In genomic region chr19:29253728-29254127, GRCm38 (mm10) we compare ENCODE assay signal across 8 mouse cellular contexts. TPM values are rescaled to one million over a fixed set of nuclear protein-coding genes. Genes with fewer than 3 reads are reported as not detected.
DNase-seq lines count a peak whose midpoint lies in the region; ATAC-seq and TF ChIP-seq lines count a peak whose summit lies in the region.

No protein-coding gene starts in this region.

- no peaks in the 10 kb centered on the region for H3K27me3 ChIP-seq in heart, embryonic 13.5 days (replicated peaks)
- no peaks in the 10 kb centered on the region for H3K27me3 ChIP-seq in kidney, postnatal 0 days (ENCODE audit: insufficient read depth, low read length)
- H3K27me3 ChIP-seq in liver, embryonic 11.5 days (replicated peaks; ENCODE audit: control insufficient read depth, insufficient read depth, low read length): no peaks in the 10 kb centered on the region
- H3K27me3 ChIP-seq in myocyte (ENCODE audit: control insufficient read depth, insufficient read depth, insufficient read length): no peaks in the 10 kb centered on the region

- ATAC-seq in CD4-positive, CD25-positive, alpha-beta regulatory T cell, adult 4 months: peak; percentile 53
- peak; percentile 25; the same call in 1 of the 2 replicates for ATAC-seq in heart, embryonic 13.5 days (ENCODE audit: extremely low read depth, insufficient number of reproducible peaks, low FRiP score, low TSS enrichment)
- 0 out of 2 replicates have a peak, but pooled peaks have one; percentile 43 for ATAC-seq in kidney, postnatal 0 days (replicated peaks; ENCODE audit: low FRiP score, low read depth)
- ATAC-seq in liver, embryonic 11.5 days (replicated peaks; ENCODE audit: low FRiP score): peak; percentile 70

- H3K9ac ChIP-seq in heart, embryonic 13.5 days: peak overlapping the region; percentile 99
- peak overlapping the region; percentile 94; the same call in 1 of the 2 replicates for H3K9ac ChIP-seq in kidney, postnatal 0 days (ENCODE audit: low read depth, low read length)
- peak overlapping the region; percentile 97 for H3K9ac ChIP-seq in liver, embryonic 11.5 days (ENCODE audit: low read depth, low read length)

- peak; percentile 89 for DNase-seq in c-Kit-negative CD71-positive TER-119-positive erythroid progenitor cells, embryonic 14.5 days (ENCODE audit: low read depth, low spot score)
- peak; percentile 36 for DNase-seq in fat pad, adult 2 months (ENCODE audit: extremely low read depth, low read depth, low spot score)
- DNase-seq in kidney, postnatal 0 days (ENCODE audit: low spot score): peak; percentile 96
- peak; percentile 80 for DNase-seq in liver, embryonic 11.5 days (ENCODE audit: low spot score)
- peak; percentile 90 to 97 for DNase-seq in spleen, postnatal 4 days (ENCODE audit: low spot score in 2 of 2)

- no peak overlapping the region for H3ac ChIP-seq in myocyte (ENCODE audit: control insufficient read depth, insufficient read length)

- no peaks in the 10 kb centered on the region for H3K36me3 ChIP-seq in heart, embryonic 13.5 days
- no peaks in the 10 kb centered on the region for H3K36me3 ChIP-seq in kidney, postnatal 0 days (ENCODE audit: insufficient read depth, low read length)
- H3K36me3 ChIP-seq in liver, embryonic 11.5 days (ENCODE audit: control insufficient read depth, insufficient read depth, low read length): no peaks in the 10 kb centered on the region
- no peaks in the 10 kb centered on the region for H3K36me3 ChIP-seq in myocyte (ENCODE audit: control insufficient read depth, insufficient read depth)

- H3K79me2 ChIP-seq in myocyte (ENCODE audit: control insufficient read depth, insufficient read depth): peaks cover 11% of the 10 kb centered on the region

- H3K27ac ChIP-seq in heart, embryonic 13.5 days (replicated peaks): 0 out of 2 replicates have a peak overlapping the region, but pooled peaks have one; percentile 40
- no peak overlapping the region for H3K27ac ChIP-seq in kidney, postnatal 0 days
- peak overlapping the region; percentile 98 for H3K27ac ChIP-seq in liver, embryonic 11.5 days (ENCODE audit: low read depth, low read length)

- no peak for TF ChIP-seq POLR2A in myocyte (IDR thresholded peaks at IDR 0.05; ENCODE audit: insufficient read length, low read depth)

- WGBS in heart, embryonic 13.5 days: 1% methylated on average over 9 of the region's 9 CpGs
- WGBS in kidney, postnatal 0 days: 4% methylated on average over 9 of the region's 9 CpGs
- 3% methylated on average over 9 of the region's 9 CpGs for WGBS in liver, embryonic 11.5 days

- peak; percentile 100 for TF ChIP-seq CTCF in kidney, postnatal 0 days (IDR thresholded peaks at IDR 0.05; ENCODE audit: low read depth)

- peak overlapping the region; percentile 93 for H3K4me2 ChIP-seq in heart, embryonic 13.5 days
- peak overlapping the region; percentile 67 for H3K4me2 ChIP-seq in kidney, postnatal 0 days (ENCODE audit: low read length)
- peak overlapping the region; percentile 59 for H3K4me2 ChIP-seq in liver, embryonic 11.5 days
- H3K4me2 ChIP-seq in myocyte (ENCODE audit: low read depth): peak overlapping the region; percentile 88

- H3K4me3 ChIP-seq in heart, embryonic 13.5 days: peak overlapping the region; percentile 92
- peak overlapping the region; percentile 93; the same call in 1 of the 2 replicates for H3K4me3 ChIP-seq in kidney, postnatal 0 days (replicated peaks; ENCODE audit: low read depth, low read length)
- H3K4me3 ChIP-seq in liver, embryonic 11.5 days (ENCODE audit: low read depth, low read length): peak overlapping the region; percentile 89
- peak overlapping the region; percentile 60 for H3K4me3 ChIP-seq in myocyte

- peaks cover 48% of the 10 kb centered on the region for H3K4me1 ChIP-seq in heart, embryonic 13.5 days
- peaks cover 12% of the 10 kb centered on the region; the same call in 1 of the 2 replicates for H3K4me1 ChIP-seq in kidney, postnatal 0 days (replicated peaks; ENCODE audit: insufficient read depth, low read length)
- peaks cover 25% of the 10 kb centered on the region for H3K4me1 ChIP-seq in liver, embryonic 11.5 days (replicated peaks; ENCODE audit: control insufficient read depth, insufficient read depth, low read length)

- H3K9me3 ChIP-seq in heart, embryonic 13.5 days: no peaks in the 10 kb centered on the region
- H3K9me3 ChIP-seq in kidney, postnatal 0 days (replicated peaks; ENCODE audit: low read length): no peaks in the 10 kb centered on the region
- no peaks in the 10 kb centered on the region for H3K9me3 ChIP-seq in liver, embryonic 11.5 days (ENCODE audit: control insufficient read depth, low read length)

TF ChIP-seq in myocyte, 11 proteins besides CTCF, POLR2A, EP300 and RAD21:
- no peak for TF ChIP-seq MYOG (IDR thresholded peaks at IDR 0.05; ENCODE audit: control insufficient read depth in 1 of 3, insufficient read depth in 1 of 3, insufficient read length in 2 of 3, low read depth in 2 of 3)
- TF ChIP-seq POLR2AphosphoS2 (IDR thresholded peaks at IDR 0.05; ENCODE audit: insufficient read length, low read depth): no peak
- no peak for TF ChIP-seq TCF12 (IDR thresholded peaks at IDR 0.05; ENCODE audit: insufficient read depth, poor library complexity, severe bottlenecking)
- no peak for TF ChIP-seq TCF3 (IDR thresholded peaks at IDR 0.05; ENCODE audit: insufficient read length, low read depth)
- TF ChIP-seq E2F4 (IDR thresholded peaks at IDR 0.05; ENCODE audit: insufficient read depth): no peak
- peak; percentile 49 for TF ChIP-seq SRF (IDR thresholded peaks at IDR 0.05; ENCODE audit: control insufficient read depth, insufficient read length, low read depth)

RNA-seq across cellular contexts. Expression of gene Jak2, which starts 2.1 kb away (rescaled TPM):
- 10 to 100 TPM; 14.9 to 19.1 TPM for polyA plus RNA-seq in CD4-positive, CD25-positive, alpha-beta regulatory T cell, adult 4 months (2017; shearing (Covaris generic))
- polyA plus RNA-seq in heart, embryonic 13.5 days (2015; fragmentation: Nextera tagmentation; extraction: Ambion mirVana): 5.3 and 5.5 TPM in 2 replicates
- 8.8 and 9.8 TPM in 2 replicates for polyA plus RNA-seq in kidney, postnatal 0 days (2015; fragmentation: Nextera tagmentation; extraction: Ambion mirVana)
- polyA plus RNA-seq in liver, embryonic 11.5 days (2014; fragmentation: Nextera tagmentation; extraction: Ambion mirVana): 18.1 and 20.2 TPM in 2 replicates
- 3.3 TPM for polyA plus RNA-seq in myocyte (2012; fragmentation: generic; extraction: Trizol)

Comparison
In these comparisons a context has a peak if more than half of its experiments do, and no peak if none do; other contexts are left out.
1. DNase-seq: peak in every context shown above with its lines; median percentile 96 in kidney, postnatal 0 days; 94 in spleen, postnatal 4 days; 89 in c-Kit-negative CD71-positive TER-119-positive erythroid progenitor cells, embryonic 14.5 days; 80 in liver, embryonic 11.5 days; 36 in fat pad, adult 2 months.